Mouse (Mus musculus) stomach, embryonic 15.5 days (tissue): Measurements from ENCODE around the gene Itgav. TPM values are rescaled to one million over a fixed set of nuclear protein-coding genes. Genes with fewer than 3 reads are reported as not detected.

ENCODE experiments used
- ATAC-seq: fragments of 200-750 bp; cut with Nextera tagmentation; 2 replicates; pipeline ENCODE4 v1.8.0; 2017; ENCODE audit warnings: low read depth, moderate number of reproducible peaks, moderate TSS enrichment; ENCODE audit not compliant: insufficient read depth, low FRiP score
- H3K27ac ChIP-seq: fragments of 300-500 bp; sonication (generic); 2 replicates; pipeline ENCODE4 v1.5.1; 2015; ENCODE audit warnings: mild to moderate bottlenecking, inconsistent platforms
- H3K27me3 ChIP-seq: fragments of 300-500 bp; sonication (generic); replicated peaks from 2 replicates; pipeline ENCODE4 v1.6.1; 2015; ENCODE audit warnings: inconsistent platforms
- H3K36me3 ChIP-seq: fragments of 300-500 bp; sonication (generic); 2 replicates; pipeline ENCODE4 v1.6.1; 2015; ENCODE audit warnings: inconsistent platforms
- H3K4me1 ChIP-seq: fragments of 300-500 bp; sonication (generic); 2 replicates; pipeline ENCODE4 v1.6.1; 2015; ENCODE audit warnings: inconsistent platforms
- H3K4me2 ChIP-seq: fragments of 300-500 bp; sonication (generic); 2 replicates; pipeline ENCODE4 v1.6.1; 2015; ENCODE audit warnings: mild to moderate bottlenecking, inconsistent platforms
- H3K4me3 ChIP-seq: fragments of 300-500 bp; sonication (generic); replicated peaks from 2 replicates; pipeline ENCODE4 v1.5.1; 2015; ENCODE audit warnings: inconsistent platforms
- H3K9ac ChIP-seq: fragments of 300-500 bp; sonication (generic); 2 replicates; pipeline ENCODE4 v1.6.1; 2015; ENCODE audit warnings: inconsistent platforms
- H3K9me3 ChIP-seq: fragments of 300-500 bp; sonication (generic); 2 replicates; pipeline ENCODE4 v1.6.1; 2016; ENCODE audit warnings: inconsistent platforms
- WGBS: fragments of 180-500 bp; shearing (Covaris S2); methylation state at CpG from one replicate; pipeline ENCODE4 v1.1.7; 2015; 5-methylcytosine and 5-hydroxymethylcytosine counted together
- polyA plus RNA-seq: library from polyadenylated mRNA; unstranded; fragments of >200 nt; fragmentation: Nextera tagmentation; extraction: Ambion mirVana; gene quantifications from 2 replicates; pipeline ENCODE4 v1.2.1, GENCODE M21; 2015

Itgav gene
- polyA plus RNA-seq, 1 experiment from 2014 or later, result 83.1 TPM

DNA sequence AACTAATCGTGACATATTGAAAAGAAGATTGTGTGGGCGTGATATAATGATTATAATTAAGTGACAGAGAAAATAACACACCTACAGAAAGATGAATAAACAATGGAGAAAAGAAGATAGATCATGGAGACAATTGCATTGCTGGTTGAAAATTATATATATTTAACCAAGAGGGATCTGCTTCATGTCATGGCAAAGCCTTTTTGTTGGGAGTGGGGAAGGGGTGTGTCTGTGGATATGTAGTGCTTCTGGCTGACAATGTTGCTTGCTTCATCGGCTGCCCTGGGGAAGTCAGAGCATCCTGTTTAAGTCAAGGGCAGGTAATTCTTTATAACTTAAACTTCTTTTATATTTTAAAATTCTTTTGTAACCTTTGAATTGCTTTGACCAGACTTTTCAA is 124.3 kb downstream of the Itgav start:
- Histone ChIP-seq H3K27ac (no peak overlapping the region), H3K4me1 (no peaks in the 10 kb centered on the region), H3K9ac (no peak overlapping the region), H3K9me3 (no peaks in the 10 kb centered on the region), H3K4me3 (no peak overlapping the region), H3K36me3 (no peaks in the 10 kb centered on the region), H3K4me2 (no peak overlapping the region), H3K27me3 (no peaks in the 10 kb centered on the region)
- no peak for ATAC-seq
- 62% methylated on average over 3 of the region's 3 CpGs for WGBS

- Histone ChIP-seq H3K4me2 (no peak overlapping the region), H3K4me1 (no peaks in the 10 kb centered on the region), H3K27ac (no peak overlapping the region), H3K36me3 (no peaks in the 10 kb centered on the region), H3K4me3 (no peak overlapping the region), H3K9ac (no peak overlapping the region), H3K27me3 (no peaks in the 10 kb centered on the region), H3K9me3 (no peaks in the 10 kb centered on the region)
- ATAC-seq, result no peak
- 88% methylated on average over 10 of the region's 10 CpGs for WGBS
Measured at GRCm38 (mm10) chr2:83853423-83853822, 129.2 kb downstream of the Itgav start.

GRCm38 (mm10) chr2:83856236-83856635 is 132.0 kb downstream of the Itgav start:
- 35% methylated on average over 4 of the region's 4 CpGs for WGBS
- H3K4me3 ChIP-seq, result no peak overlapping the region
- no peak for ATAC-seq

More at GRCm38 (mm10) chr2:83856236-83856635, 132.0 kb downstream of the Itgav start:
- H3K9me3 ChIP-seq, result no peaks in the 10 kb centered on the region
- no peaks in the 10 kb centered on the region for H3K36me3 ChIP-seq
- no peak overlapping the region for H3K9ac ChIP-seq
- no peak overlapping the region for H3K27ac ChIP-seq
- no peak overlapping the region for H3K4me2 ChIP-seq
- no peaks in the 10 kb centered on the region for H3K27me3 ChIP-seq
- H3K4me1 ChIP-seq, result no peaks in the 10 kb centered on the region

Other genes starting within 250 kb of the Itgav start
- 125 and 137 TPM in 2 replicates for gene Zc3h15, start 80.0 kb upstream of the Itgav start, polyA plus RNA-seq
- gene Fam171b, start 88.2 kb downstream of the Itgav start, polyA plus RNA-seq, result 10.5 and 13.6 TPM in 2 replicates
- not detected in 2 replicates for gene Zswim2, start 216.8 kb downstream of the Itgav start, polyA plus RNA-seq
- gene Gm13698, start 231.3 kb downstream of the Itgav start, polyA plus RNA-seq, result 0.09 TPM in 1 of 2 replicates, not detected in the other
- 0.09 TPM in 1 of 2 replicates, not detected in the other for gene Gm13693, start 237.1 kb downstream of the Itgav start, polyA plus RNA-seq
- 0.09 TPM in 1 of 2 replicates, not detected in the other for gene Gm13695, start 242.9 kb downstream of the Itgav start, polyA plus RNA-seq
- 0.09 TPM in 1 of 2 replicates, not detected in the other for gene Gm13696, start 248.7 kb downstream of the Itgav start, polyA plus RNA-seq